Mouse (Mus musculus): ENCODE results near the gene Tmem50a.

DNA sequence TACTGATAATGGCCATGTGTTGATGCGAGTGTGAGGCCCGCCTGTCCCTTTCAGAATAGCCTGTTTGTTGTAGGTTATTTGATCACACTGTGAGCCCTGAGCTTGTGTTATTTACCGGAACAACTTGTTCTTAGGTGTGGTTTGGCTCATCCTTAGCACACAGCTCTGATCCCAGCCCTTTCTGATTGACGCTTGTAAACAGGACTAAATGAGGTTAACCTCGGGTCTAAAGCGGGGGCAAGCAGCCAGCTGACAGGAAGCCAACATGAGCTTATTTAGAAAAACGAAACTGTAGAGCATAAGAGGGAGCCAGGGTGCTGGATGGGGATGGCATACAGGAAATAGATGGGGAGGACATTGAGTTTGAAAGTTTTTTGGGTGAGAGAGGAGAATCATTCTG is 3.6 kb upstream of the Tmem50a start:
- no peak for TF ChIP-seq CTCF (IDR thresholded peaks at IDR 0.05; ENCODE audit: low read depth)
- no peak for TF ChIP-seq EP300 (IDR thresholded peaks at IDR 0.05; ENCODE audit: low read depth)

All from liver, embryonic 14.5 days (tissue).